Mouse (Mus musculus) erythroblast, embryonic 14.5 days (primary cell): Measurements from ENCODE around the gene Pla2g1b. TPM values are rescaled to one million over a fixed set of nuclear protein-coding genes. Genes with fewer than 3 reads are reported as not detected.
"Not testable (repeated sequence)": the region's sequence is repeated elsewhere in the genome, so short reads cannot be mapped to it uniquely, and the experiment has no call there.

Experiments
- H3K27me3 ChIP-seq: 2 replicates; pipeline ENCODE4 v1.6.1; 2012; ENCODE audit warnings: inconsistent platforms; ENCODE audit not compliant: control insufficient read depth
- H3K36me3 ChIP-seq: 2 replicates; pipeline ENCODE4 v1.6.1; 2012; ENCODE audit warnings: mild to moderate bottlenecking, inconsistent platforms; ENCODE audit not compliant: control insufficient read depth
- H3K4me1 ChIP-seq: 2 replicates; pipeline ENCODE4 v1.6.1; 2012; ENCODE audit warnings: inconsistent platforms; ENCODE audit not compliant: control insufficient read depth
- H3K4me3 ChIP-seq: replicated peaks from 2 replicates; pipeline ENCODE3; 2012; ENCODE audit warnings: moderate library complexity, mild to moderate bottlenecking, inconsistent platforms
- H3K9me3 ChIP-seq: 2 replicates; pipeline ENCODE4 v1.6.1; 2012; ENCODE audit warnings: low read length, inconsistent platforms, mixed read lengths; ENCODE audit not compliant: control insufficient read depth
- GATA1 ChIP-seq: IDR thresholded peaks from 2 replicates; pipeline ENCODE4 v1.6.1; 2012; ENCODE audit warnings: low read length, inconsistent platforms, mixed read lengths
- TAL1 ChIP-seq: IDR thresholded peaks from 3 replicates; pipeline ENCODE4 v1.6.1; 2012; ENCODE audit warnings: low read length, inconsistent platforms, mixed read lengths
- polyA plus RNA-seq: library from polyadenylated mRNA; stranded (reverse); fragments of >175 nt; gene quantifications from 2 replicates; pipeline ENCODE4 v1.2.3, GENCODE M21; 2012

Gene Pla2g1b
- polyA plus RNA-seq, 1 experiment = not detected

DNA sequence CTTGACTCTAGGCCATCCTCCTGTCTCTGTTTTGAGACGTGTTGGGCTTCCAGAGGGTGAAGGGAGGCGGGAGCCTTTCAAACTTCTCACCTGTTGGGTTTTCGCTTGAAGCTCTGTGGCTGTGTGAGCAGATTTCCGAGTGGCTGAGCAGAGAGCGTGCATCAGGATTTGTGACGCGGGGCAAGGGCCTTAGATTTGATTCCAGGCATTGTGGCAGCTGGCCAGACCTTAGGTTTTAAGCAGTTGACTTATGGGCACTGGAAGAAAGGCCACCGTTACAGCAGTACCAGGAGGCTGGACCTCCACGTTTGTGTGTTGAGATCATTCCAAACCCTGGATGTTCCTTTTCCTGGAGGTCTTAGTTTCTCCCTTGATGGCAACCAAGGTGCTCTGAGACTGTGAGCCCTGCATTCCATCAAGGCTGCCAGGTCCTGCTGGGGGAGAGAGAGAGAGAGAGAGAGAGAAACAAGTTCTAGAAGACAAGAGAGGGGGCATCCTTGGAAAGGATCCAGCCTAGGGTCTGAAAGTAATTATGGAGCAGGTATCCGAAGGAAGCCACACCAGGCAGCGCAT lies 31.7 kb upstream of the Pla2g1b start:
- TF ChIP-seq TAL1 (no peak), GATA1 (no peak)
- Histone ChIP-seq H3K36me3 (no peaks in the 10 kb centered on the region), H3K4me3 (no peak overlapping the region), H3K9me3 (no peaks in the 10 kb centered on the region; the same call in 1 of the 2 replicates), H3K27me3 (peaks cover 85% of the 10 kb centered on the region), H3K4me1 (no peaks in the 10 kb centered on the region)

DNA sequence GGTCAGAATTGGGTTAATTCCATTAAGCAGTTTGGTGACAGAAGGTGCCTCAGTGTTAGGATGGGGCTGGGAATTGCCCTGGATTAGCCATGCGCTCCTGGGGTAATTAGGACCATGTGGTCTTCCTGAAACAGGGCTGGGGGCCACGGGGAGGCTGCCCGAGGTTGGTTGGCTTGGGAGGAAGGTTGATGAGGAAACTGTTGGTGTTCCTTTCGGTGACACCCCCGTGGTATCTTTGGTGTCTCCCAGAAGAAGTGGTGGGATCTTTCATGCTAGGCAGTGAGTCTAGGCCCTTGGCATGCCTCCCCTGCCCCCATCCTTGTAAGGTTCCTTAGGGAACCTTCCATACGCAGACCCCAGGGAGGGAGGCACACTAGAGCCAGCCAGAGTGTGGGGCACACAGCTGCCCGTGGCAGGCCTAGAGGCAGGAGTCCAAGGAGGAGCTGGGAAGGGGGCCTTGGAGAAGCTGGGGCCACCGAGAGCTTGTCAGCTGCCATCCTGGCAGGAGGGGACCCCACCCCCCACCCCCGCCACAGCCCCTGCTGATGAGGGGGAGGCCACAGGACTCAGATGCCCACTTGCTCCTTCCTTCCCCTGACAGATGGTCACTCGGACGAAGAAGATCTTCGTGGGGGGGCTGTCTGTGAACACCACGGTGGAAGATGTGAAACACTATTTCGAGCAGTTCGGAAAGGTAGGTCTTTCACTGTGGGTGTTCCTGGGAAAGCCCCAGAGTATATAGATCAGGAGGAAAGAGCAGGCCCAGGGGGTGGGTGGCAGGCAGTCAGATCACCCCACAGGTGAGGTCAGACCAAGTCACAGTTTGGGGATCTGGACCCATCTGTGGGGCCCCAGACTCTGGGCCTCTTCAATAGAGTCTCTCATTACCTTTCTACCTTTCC lies 31.0 kb upstream of the Pla2g1b start:
- Histone ChIP-seq H3K4me3 (no peak overlapping the region), H3K9me3 (no peaks in the 10 kb centered on the region; the same call in 1 of the 2 replicates), H3K27me3 (peaks cover 77% of the 10 kb centered on the region), H3K36me3 (no peaks in the 10 kb centered on the region), H3K4me1 (no peaks in the 10 kb centered on the region)
- no peak for TF ChIP-seq TAL1
- no peak for TF ChIP-seq GATA1

DNA sequence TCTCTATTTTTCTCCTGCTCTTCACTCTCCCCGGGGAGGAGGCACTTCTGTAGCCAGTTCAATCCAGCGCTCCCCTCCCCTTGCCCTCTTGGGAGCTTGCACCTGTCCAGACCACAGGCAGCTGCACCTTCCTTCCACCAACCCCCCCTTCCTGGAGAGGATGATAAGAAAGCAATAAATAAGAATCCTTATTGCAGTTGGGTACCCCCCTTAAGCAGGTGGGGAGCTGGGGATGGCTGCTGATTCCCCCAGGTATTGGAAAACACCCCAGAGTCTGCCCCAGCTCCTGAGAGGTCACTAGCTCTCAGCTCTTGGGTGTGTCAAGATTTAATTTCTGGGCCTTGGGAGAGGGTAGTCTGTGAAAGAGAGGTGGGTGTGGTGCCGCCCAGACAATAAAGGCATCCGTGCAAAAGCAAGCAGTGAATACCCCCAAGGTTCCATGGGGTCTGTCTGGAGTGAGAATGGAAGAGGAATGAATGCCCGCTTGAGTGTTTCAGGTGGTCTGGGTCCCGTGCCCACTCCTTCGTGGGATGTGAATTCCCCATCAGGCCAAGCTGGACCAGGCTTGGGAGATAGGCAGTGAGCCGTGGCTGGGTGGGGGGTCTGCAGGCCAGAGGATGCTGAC lies 30.2 kb upstream of the Pla2g1b start:
- Histone ChIP-seq H3K4me3 (no peak overlapping the region), H3K9me3 (no peaks in the 10 kb centered on the region), H3K36me3 (no peaks in the 10 kb centered on the region), H3K4me1 (no peaks in the 10 kb centered on the region), H3K27me3 (peaks cover 70% of the 10 kb centered on the region)
- TF ChIP-seq GATA1 (no peak), TAL1 (no peak)

DNA sequence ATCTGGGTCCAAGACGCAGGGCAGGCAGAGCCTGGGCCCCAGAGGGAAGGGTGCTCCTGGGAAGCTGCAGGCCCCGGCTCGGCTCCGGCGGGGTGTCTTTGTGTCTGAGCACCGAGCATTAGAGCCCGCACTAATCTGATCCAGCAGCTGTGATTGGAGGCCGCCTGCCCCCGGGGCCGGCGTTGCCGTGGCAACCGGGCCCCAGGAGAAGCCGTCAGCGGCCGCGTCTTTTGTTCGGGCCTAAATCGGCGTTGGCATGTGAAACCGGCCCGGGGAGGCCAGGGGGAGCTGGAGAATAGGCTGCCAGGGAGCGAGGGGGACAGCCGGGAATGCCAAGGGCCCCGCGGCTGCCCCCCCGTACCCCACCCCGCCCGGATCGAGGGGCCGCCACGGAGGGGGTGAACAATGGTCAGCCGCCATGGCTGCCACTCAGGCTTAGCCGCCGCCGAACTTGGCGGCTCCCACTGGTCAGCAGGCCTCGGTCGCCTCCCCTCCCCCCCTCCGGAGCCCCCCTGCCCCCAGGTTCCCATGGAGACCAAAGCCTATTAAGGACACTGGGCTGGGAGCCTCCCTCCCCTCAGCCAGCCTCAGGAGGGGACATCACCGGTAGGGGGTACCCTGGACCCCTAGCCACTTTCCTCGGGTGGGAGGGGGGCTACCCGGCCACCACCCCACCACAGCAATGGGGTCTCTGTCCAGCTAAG lies 29.5 kb upstream of the Pla2g1b start:
- H3K27me3 ChIP-seq = peaks cover 63% of the 10 kb centered on the region
- no peaks in the 10 kb centered on the region for H3K4me1 ChIP-seq
- no peak for TF ChIP-seq GATA1
- H3K9me3 ChIP-seq = no peaks in the 10 kb centered on the region
- no peak overlapping the region for H3K4me3 ChIP-seq
- no peaks in the 10 kb centered on the region for H3K36me3 ChIP-seq

DNA sequence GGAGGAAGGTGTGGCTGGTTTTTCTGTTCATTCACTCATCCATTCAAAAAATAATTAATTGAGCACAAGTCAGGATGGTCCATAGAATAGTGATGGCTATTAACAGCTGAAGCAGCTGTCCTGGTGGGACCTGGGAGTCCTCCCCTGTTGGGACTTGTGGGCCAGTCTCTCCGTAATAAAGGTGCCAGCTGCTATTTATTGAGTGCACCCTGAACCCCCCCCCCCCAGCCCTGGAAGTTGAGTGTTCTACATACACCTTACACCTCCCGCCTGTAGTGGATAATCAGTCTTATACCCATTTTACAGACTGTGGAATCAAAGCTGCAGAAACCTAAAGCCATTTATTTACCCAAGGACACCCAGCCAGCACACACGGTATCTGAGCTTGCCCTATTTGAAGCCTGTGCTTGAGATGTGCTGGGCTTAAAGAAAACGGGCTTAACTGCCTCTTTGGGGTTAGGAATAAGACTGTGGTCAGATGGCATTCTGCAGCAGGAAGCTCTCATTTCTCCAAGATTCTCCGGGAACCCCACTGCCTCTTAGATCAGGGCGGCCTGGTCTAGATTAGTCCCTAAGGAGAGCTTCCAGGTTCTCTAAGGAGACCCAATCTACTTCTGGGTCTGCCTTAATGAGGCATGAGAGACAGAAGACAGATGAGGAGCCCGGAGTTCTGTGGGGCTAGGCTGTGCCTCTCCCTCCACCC lies 28.7 kb upstream of the Pla2g1b start:
- TF ChIP-seq GATA1 (no peak), TAL1 (no peak)
- no peak overlapping the region for H3K4me3 ChIP-seq
- H3K4me1 ChIP-seq = no peaks in the 10 kb centered on the region
- peaks cover 54% of the 10 kb centered on the region for H3K27me3 ChIP-seq
- no peaks in the 10 kb centered on the region for H3K36me3 ChIP-seq
- H3K9me3 ChIP-seq = no peaks in the 10 kb centered on the region

DNA sequence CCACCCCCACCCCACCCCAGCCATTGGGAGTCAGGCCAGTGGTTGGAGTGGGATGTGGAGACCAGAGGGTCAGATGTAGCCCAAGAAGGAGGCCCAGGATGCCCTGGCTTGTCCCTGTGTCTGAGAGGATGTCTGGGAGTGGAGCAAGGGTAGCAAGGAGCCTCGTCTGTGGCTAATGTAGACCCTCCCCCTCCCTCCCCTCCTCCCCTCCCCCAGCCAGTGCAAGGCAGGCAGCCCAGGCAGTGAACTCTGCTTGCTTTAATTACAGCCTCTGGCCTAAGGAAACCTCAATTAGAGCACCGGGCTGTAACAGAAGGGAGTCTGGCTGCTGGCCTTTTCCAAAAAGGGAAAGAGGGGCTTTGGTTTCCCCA lies 28.1 kb upstream of the Pla2g1b start:
- Histone ChIP-seq H3K36me3 (no peaks in the 10 kb centered on the region), H3K4me1 (no peaks in the 10 kb centered on the region), H3K9me3 (no peaks in the 10 kb centered on the region), H3K4me3 (no peak overlapping the region), H3K27me3 (peaks cover 49% of the 10 kb centered on the region)
- TF ChIP-seq TAL1 (no peak), GATA1 (no peak)

DNA sequence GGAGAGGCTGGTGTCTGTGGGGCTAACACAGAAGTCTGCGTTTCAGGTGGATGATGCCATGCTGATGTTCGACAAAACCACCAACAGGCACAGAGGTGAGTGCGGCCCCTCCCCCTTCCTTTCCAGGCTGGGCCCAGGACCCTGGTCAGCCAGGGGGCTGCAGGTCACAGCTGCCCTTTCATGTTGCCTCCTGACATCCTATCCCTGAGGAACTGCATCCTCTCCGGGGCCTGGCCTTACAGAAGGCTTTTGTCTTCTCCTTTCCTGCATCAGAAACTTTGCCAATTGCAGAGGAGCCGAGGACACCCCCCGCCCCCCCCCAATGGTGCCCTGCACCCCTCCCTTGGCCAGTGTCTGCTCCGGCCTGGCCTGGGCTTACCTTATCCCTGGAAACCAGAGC lies 27.4 kb upstream of the Pla2g1b start:
- Histone ChIP-seq H3K9me3 (no peaks in the 10 kb centered on the region), H3K4me1 (no peaks in the 10 kb centered on the region), H3K36me3 (no peaks in the 10 kb centered on the region), H3K27me3 (peaks cover 44% of the 10 kb centered on the region), H3K4me3 (no peak overlapping the region)
- TF ChIP-seq TAL1 (no peak), GATA1 (no peak)

DNA sequence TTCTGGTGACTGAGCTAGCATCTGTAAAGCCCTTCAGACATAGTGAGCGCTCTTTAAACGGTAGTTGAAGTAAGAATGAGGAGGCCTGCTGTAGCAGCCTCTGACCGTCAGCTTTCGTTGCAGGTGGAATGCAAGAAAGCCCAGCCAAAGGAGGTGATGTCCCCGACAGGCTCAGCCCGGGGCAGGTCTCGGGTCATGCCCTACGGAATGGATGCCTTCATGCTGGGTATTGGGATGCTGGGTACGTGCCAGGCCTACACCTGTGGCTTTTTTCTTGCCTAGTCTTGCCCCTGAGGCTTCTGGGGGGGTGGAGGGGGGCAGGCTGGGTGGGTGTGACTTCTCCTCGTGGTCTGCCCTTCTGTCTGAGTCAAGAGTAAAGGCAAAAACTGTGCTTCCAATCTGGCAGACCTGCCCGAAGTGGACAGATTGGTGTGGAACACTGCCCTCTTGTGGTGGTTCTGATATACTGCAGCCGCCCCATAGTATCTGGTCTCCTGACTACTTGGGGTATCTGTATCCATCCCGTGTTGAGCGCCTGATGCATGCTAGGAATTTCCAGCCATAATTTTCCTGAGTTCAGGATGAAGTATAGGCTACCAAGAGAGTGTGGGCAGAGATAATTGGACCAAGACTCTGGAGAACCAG lies 24.7 kb upstream of the Pla2g1b start:
- H3K27me3 ChIP-seq = peaks cover 18% of the 10 kb centered on the region
- no peaks in the 10 kb centered on the region for H3K9me3 ChIP-seq
- no peaks in the 10 kb centered on the region for H3K4me1 ChIP-seq
- TF ChIP-seq GATA1 = no peak
- no peak for TF ChIP-seq TAL1
- H3K36me3 ChIP-seq = no peaks in the 10 kb centered on the region; the same call in 1 of the 2 replicates
- no peak overlapping the region for H3K4me3 ChIP-seq

DNA sequence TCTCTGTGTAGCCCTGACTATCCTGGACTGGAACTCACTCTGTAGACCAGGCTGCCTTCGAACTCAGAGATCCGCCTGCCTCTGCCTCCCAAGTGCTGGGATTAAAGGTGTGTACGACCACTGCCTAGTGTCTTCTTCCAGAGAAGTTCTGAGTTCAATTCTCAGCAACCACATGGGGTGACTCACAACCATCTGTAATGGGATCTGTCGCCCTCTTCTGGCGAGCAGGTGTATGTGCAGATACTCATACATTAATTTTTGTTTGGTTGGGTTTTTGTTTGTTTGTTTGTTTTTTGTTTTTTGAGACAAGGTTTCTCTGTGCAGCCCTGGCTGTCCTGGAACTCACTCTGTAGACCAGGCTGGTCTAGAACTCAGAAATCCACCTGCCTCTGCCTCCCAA lies 23.4 kb upstream of the Pla2g1b start:
- H3K27me3 ChIP-seq, H3K36me3 ChIP-seq, H3K4me1 ChIP-seq, H3K9me3 ChIP-seq, H3K4me3 ChIP-seq: not testable (repeated sequence)
